Mouse (Mus musculus) stomach, postnatal 0 days (tissue): ENCODE results near the gene Creb5.

Experiments used
- CTCF ChIP-seq: IDR thresholded peaks from 2 replicates; pipeline ENCODE4 v1.5.1; 2016; ENCODE audit warnings: antibody characterized with exemption, low read depth, mild to moderate bottlenecking, moderate library complexity
- EP300 ChIP-seq: optimal IDR thresholded peaks from 2 replicates; pipeline ENCODE3; 2016; ENCODE audit warnings: antibody characterized with exemption

- no peak for TF ChIP-seq CTCF
- no peak for TF ChIP-seq EP300
These were observed 165.2 kb downstream of the Creb5 start for GRCm38 (mm10) chr6:53452240-53452639.
